Mouse (Mus musculus) lung, adult 2 months (tissue): ENCODE measurements around the gene Gstp1.
A peak's percentile ranks its signal among the peaks of the same experiment; 100 is the strongest.

Source experiments
- CTCF ChIP-seq: fragments of 200-500 bp; IDR thresholded peaks from 2 replicates; pipeline ENCODE4 v1.5.1; 2011; ENCODE audit warnings: mild to moderate bottlenecking, low read length, control low read depth; ENCODE audit not compliant: insufficient read depth
- POLR2A ChIP-seq: fragments of 200-500 bp; IDR thresholded peaks from 2 replicates; pipeline ENCODE4 v1.6.1; 2011; ENCODE audit warnings: low read depth, mild to moderate bottlenecking, control low read depth, low read length, borderline replicate concordance; ENCODE audit errors: extremely low read depth

DNA sequence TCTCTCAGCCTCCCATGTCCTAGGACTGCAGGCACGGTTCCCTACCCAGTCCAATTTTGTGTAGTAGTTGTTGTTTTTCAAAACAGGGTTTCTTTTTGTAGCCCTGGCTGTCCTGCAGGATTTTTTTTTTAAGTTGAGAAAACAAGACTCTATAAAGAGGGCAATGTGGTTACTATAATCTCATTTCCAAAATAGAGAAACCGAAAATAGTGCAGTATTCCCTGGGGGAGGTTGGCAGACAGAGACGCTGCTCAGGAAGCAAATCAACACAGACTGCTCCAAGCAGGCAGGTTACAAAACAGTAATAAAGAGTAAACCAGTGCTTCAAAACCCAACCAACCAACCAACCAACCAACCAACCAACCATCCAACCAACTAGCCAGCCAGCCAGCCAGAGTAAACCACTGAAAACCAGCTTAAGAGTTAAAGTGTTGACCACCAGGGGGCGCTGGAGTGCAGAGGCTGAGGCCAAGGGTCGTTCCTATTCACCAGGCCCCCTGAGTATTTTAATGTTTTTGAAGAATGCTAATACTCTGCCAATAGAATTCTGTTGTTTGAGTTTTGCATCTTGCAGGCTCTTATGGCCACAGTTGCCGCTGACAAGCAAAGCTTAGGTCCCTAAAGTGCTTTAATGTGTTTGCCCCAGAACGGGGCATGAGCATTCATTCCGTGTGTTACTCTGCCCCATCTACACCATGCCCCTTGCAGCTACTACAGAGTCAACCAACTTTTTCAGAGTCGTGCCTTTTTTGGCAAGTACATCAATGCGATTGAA is 14.1 kb upstream of the Gstp1 start:
- TF ChIP-seq POLR2A = no peak
- TF ChIP-seq CTCF = peak; percentile 76
